Mouse (Mus musculus): ENCODE results near the gene Hes1. TPM values are rescaled to one million over a fixed set of nuclear protein-coding genes. Genes with fewer than 3 reads are reported as not detected.

The Hes1 gene
- polyA plus RNA-seq, 1 experiment from 2014 or later: 12.7 TPM

DNA sequence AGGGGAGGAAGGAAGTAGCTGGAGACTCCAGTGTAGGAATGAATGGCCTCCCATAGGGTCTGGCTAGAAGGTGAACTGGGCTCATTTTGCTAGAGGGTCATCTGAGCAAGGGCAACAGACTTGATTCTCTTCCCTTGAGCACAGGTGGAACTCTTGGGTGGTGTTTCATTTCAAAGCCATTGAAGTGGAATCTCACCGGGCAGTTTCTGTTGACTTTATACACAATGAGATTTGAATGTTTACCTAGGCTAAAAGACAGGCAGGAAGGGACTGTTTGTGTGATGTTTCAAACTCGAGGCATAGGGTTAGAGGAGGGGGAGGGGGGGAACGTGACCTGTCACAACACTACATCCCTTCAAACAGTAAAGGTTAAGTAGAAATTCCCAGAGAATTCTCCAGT is 49.0 kb downstream of the Hes1 start:
- Histone ChIP-seq H3K9me3 (ENCODE audit: control insufficient read depth, low read length) (peaks cover 3% of the 10 kb centered on the region; the same call in 1 of the 2 replicates), H3K27me3 (ENCODE audit: control insufficient read depth, insufficient read depth, low read length) (peaks cover 3% of the 10 kb centered on the region), H3K4me3 (replicated peaks; ENCODE audit: low read depth, low read length) (no peak overlapping the region), H3K27ac (replicated peaks; ENCODE audit: low read depth, low read length) (no peak overlapping the region), H3K9ac (replicated peaks; ENCODE audit: low read length) (no peak overlapping the region), H3K4me1 (ENCODE audit: control insufficient read depth, insufficient read depth, low read length) (no peaks in the 10 kb centered on the region), H3K36me3 (ENCODE audit: control insufficient read depth, insufficient read depth, low read length) (no peaks in the 10 kb centered on the region), H3K4me2 (ENCODE audit: low read length) (no peak overlapping the region)
- DNase-seq: no peak
- WGBS: 48% methylated on average over 3 of the region's 3 CpGs
- ATAC-seq (ENCODE audit: low FRiP score, low TSS enrichment): no peak

- H3K4me3 ChIP-seq (replicated peaks; ENCODE audit: low read depth, low read length): no peak overlapping the region
- no peak overlapping the region for H3K4me2 ChIP-seq (ENCODE audit: low read length)
- DNase-seq (no peak), ATAC-seq (ENCODE audit: low FRiP score, low TSS enrichment) (no peak)
- H3K4me1 ChIP-seq (ENCODE audit: control insufficient read depth, insufficient read depth, low read length): no peaks in the 10 kb centered on the region
- 81% methylated on average over 8 of the region's 8 CpGs for WGBS
- H3K36me3 ChIP-seq (ENCODE audit: control insufficient read depth, insufficient read depth, low read length): no peaks in the 10 kb centered on the region
- peaks cover 3% of the 10 kb centered on the region for H3K27me3 ChIP-seq (ENCODE audit: control insufficient read depth, insufficient read depth, low read length)
- H3K9me3 ChIP-seq (ENCODE audit: control insufficient read depth, low read length): peaks cover 3% of the 10 kb centered on the region; the same call in 1 of the 2 replicates
- H3K27ac ChIP-seq (replicated peaks; ENCODE audit: low read depth, low read length): no peak overlapping the region
- H3K9ac ChIP-seq (replicated peaks; ENCODE audit: low read length): no peak overlapping the region
These were observed 49.6 kb downstream of the Hes1 start for GRCm38 (mm10) chr16:30113800-30114199.

DNA sequence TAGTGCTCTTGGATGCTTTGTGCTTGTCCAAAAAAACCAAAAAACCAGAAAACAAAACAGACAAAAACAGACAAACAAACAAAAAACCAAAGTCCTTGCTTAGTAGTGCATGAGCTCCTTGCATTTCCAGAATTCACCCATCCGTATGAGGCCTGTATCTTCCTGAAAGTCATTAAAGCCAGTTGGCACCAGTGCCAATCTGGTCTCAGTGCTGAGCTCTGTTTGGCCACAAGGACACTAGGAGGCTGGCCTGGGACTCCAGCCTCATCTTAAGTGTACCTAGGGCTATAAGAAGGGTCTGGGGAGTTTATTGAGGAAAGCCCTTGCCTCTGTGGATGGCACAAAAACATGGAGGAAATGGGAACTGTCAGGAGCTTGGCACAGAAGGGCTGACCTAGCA is 50.3 kb downstream of the Hes1 start:
- peaks cover 3% of the 10 kb centered on the region; the same call in 1 of the 2 replicates for H3K9me3 ChIP-seq (ENCODE audit: control insufficient read depth, low read length)
- no peaks in the 10 kb centered on the region for H3K4me1 ChIP-seq (ENCODE audit: control insufficient read depth, insufficient read depth, low read length)
- no peak overlapping the region for H3K27ac ChIP-seq (replicated peaks; ENCODE audit: low read depth, low read length)
- 71% methylated on average over 1 of the region's 1 CpGs for WGBS
- ATAC-seq (ENCODE audit: low FRiP score, low TSS enrichment) (no peak), DNase-seq (no peak)
- H3K4me2 ChIP-seq (ENCODE audit: low read length): no peak overlapping the region
- H3K4me3 ChIP-seq (replicated peaks; ENCODE audit: low read depth, low read length): no peak overlapping the region
- no peaks in the 10 kb centered on the region for H3K36me3 ChIP-seq (ENCODE audit: control insufficient read depth, insufficient read depth, low read length)
- H3K27me3 ChIP-seq (ENCODE audit: control insufficient read depth, insufficient read depth, low read length): peaks cover 5% of the 10 kb centered on the region
- no peak overlapping the region for H3K9ac ChIP-seq (replicated peaks; ENCODE audit: low read length)

Other genes starting within 250 kb of the Hes1 start
- not detected in 2 replicates for gene Cpn2, start 203.1 kb downstream of the Hes1 start, polyA plus RNA-seq (2014; fragmentation: Nextera tagmentation; extraction: Ambion mirVana)
- 0.13 and 0.43 TPM in 2 replicates for gene Lrrc15, start 218.9 kb downstream of the Hes1 start, polyA plus RNA-seq (2014; fragmentation: Nextera tagmentation; extraction: Ambion mirVana)
- 0.23 and 0.30 TPM in 2 replicates for gene Gp5, start 246.4 kb downstream of the Hes1 start, polyA plus RNA-seq (2014; fragmentation: Nextera tagmentation; extraction: Ambion mirVana)

Data from midbrain, embryonic 14.5 days (tissue).